In the genomic region with DNA sequence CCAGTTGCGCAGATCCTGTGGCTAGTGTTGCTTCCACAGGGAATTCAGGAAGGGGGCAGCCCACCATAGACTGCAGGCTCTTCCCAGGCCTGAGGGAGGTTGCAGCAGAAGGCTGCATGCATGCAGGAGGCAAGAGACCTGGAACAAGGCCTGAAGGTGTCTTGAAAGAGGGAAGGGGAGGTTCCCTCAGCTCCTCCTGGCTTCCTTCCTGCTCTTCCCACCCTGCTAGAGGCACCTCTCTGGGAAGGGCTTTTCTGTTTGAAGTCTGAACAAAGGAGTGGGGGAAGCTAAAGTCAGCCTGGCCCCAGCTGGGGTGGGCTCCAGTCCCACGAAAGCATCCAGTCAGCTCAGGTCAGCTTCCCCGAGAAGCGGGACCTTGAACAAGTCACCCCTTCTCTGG, we compare ENCODE assay signal across 11 mouse cellular contexts. TPM values are rescaled to one million over a fixed set of nuclear protein-coding genes. Genes with fewer than 3 reads are reported as not detected.
DNase-seq lines count a peak whose midpoint lies in the region; ATAC-seq and TF ChIP-seq lines count a peak whose summit lies in the region.
"Had no signal": no experiment of that assay in that cellular context is flagged by ENCODE, and none has a peak within 500 bp of the region (broad histone marks: within the 10 kb centered on the region; RNA-seq: fewer than 3 reads in every experiment).

No protein-coding gene starts in this region.

- peaks cover 18% of the 10 kb centered on the region for H3K27me3 ChIP-seq in lung, embryonic 14.5 days (ENCODE audit: insufficient read depth, low read length)
- peaks cover 12% of the 10 kb centered on the region; the same call in 1 of the 2 replicates for H3K27me3 ChIP-seq in embryonic facial prominence, embryonic 14.5 days (replicated peaks; ENCODE audit: control insufficient read depth, insufficient read depth, low read length)
- peaks cover 46% of the 10 kb centered on the region for H3K27me3 ChIP-seq in limb, embryonic 10.5 days (ENCODE audit: low read depth, poor library complexity, severe bottlenecking)
- H3K27me3 ChIP-seq in stomach, embryonic 15.5 days (replicated peaks) = no peaks in the 10 kb centered on the region

- no peak for TF ChIP-seq CTCF in lung, embryonic 14.5 days (IDR thresholded peaks at IDR 0.05; ENCODE audit: low read depth)

- no peak overlapping the region for H3K9ac ChIP-seq in lung, embryonic 14.5 days
- H3K9ac ChIP-seq in embryonic facial prominence, embryonic 14.5 days (ENCODE audit: low read depth, low read length) = 0 out of 2 replicates have a peak overlapping the region, but pooled peaks have one; percentile 25
- no peak overlapping the region for H3K9ac ChIP-seq in stomach, embryonic 15.5 days
- H3K9ac ChIP-seq: liver, embryonic 12.5 days had no signal

- H3K4me1 ChIP-seq in lung, embryonic 14.5 days (ENCODE audit: insufficient read depth) = peaks cover 5% of the 10 kb centered on the region; the same call in 1 of the 2 replicates
- peaks cover 23% of the 10 kb centered on the region for H3K4me1 ChIP-seq in embryonic facial prominence, embryonic 14.5 days (ENCODE audit: control insufficient read depth, insufficient read depth, low read length)
- H3K4me1 ChIP-seq in limb, embryonic 10.5 days = peaks cover 39% of the 10 kb centered on the region
- peaks cover 52% of the 10 kb centered on the region for H3K4me1 ChIP-seq in stomach, embryonic 15.5 days

- no peaks in the 10 kb centered on the region for H3K36me3 ChIP-seq in lung, embryonic 14.5 days (ENCODE audit: insufficient read depth)
- H3K36me3 ChIP-seq in embryonic facial prominence, embryonic 14.5 days (ENCODE audit: control insufficient read depth, insufficient read depth, low read length) = no peaks in the 10 kb centered on the region
- 0 out of 2 replicates have a peak, but pooled peaks cover 2% of the 10 kb centered on the region for H3K36me3 ChIP-seq in limb, embryonic 10.5 days
- H3K36me3 ChIP-seq in stomach, embryonic 15.5 days = no peaks in the 10 kb centered on the region
- H3K36me3 ChIP-seq: liver, embryonic 12.5 days had no signal

- no peak overlapping the region for H3K4me3 ChIP-seq in lung, embryonic 14.5 days (ENCODE audit: low read depth, low read length)
- H3K4me3 ChIP-seq in embryonic facial prominence, embryonic 14.5 days (ENCODE audit: low read depth, low read length) = no peak overlapping the region
- no peak overlapping the region for H3K4me3 ChIP-seq in limb, embryonic 10.5 days
- H3K4me3 ChIP-seq in stomach, embryonic 15.5 days (replicated peaks) = no peak overlapping the region
- H3K4me3 ChIP-seq: liver, embryonic 12.5 days had no signal

- 37% methylated on average over 4 of the region's 4 CpGs for WGBS in lung, embryonic 14.5 days
- WGBS in embryonic facial prominence, embryonic 14.5 days = 30% methylated on average over 4 of the region's 4 CpGs
- 39% methylated on average over 4 of the region's 4 CpGs for WGBS in limb, embryonic 10.5 days
- 48% methylated on average over 4 of the region's 4 CpGs for WGBS in stomach, embryonic 15.5 days

- peak overlapping the region; percentile 12; the same call in 1 of the 2 replicates for H3K4me2 ChIP-seq in lung, embryonic 14.5 days
- H3K4me2 ChIP-seq in embryonic facial prominence, embryonic 14.5 days (ENCODE audit: low read depth, low read length) = no peak overlapping the region
- peak overlapping the region; percentile 2; the same call in 1 of the 2 replicates for H3K4me2 ChIP-seq in stomach, embryonic 15.5 days
- H3K4me2 ChIP-seq: liver, embryonic 12.5 days had no signal

- no peaks in the 10 kb centered on the region for H3K9me3 ChIP-seq in lung, embryonic 14.5 days (ENCODE audit: low read depth, low read length)
- H3K9me3 ChIP-seq in embryonic facial prominence, embryonic 14.5 days (ENCODE audit: control insufficient read depth, low read length) = no peaks in the 10 kb centered on the region
- no peaks in the 10 kb centered on the region for H3K9me3 ChIP-seq in limb, embryonic 10.5 days (replicated peaks)
- no peaks in the 10 kb centered on the region for H3K9me3 ChIP-seq in stomach, embryonic 15.5 days
- H3K9me3 ChIP-seq: liver, embryonic 12.5 days had no signal

- DNase-seq in lung, embryonic 14.5 days = no peak
- DNase-seq in lung, postnatal 25 days (ENCODE audit: low spot score) = no peak
- peak; percentile 50 for DNase-seq in embryonic facial prominence, embryonic 14.5 days (ENCODE audit: low spot score)
- no peak for DNase-seq in limb, embryonic 10.5 days (ENCODE audit: low spot score)
- no peak for DNase-seq in left cerebral cortex, adult 8-10 months (ENCODE audit: low spot score in 2 of 2)
- DNase-seq in B cell, adult 2 months = no peak
- DNase-seq: cerebellum, postnatal 25 days; right cerebral cortex, postnatal 25 days; thymus, postnatal 25 days had no signal

- no peak for ATAC-seq in lung, embryonic 14.5 days (ENCODE audit: insufficient read depth)
- ATAC-seq in embryonic facial prominence, embryonic 14.5 days (ENCODE audit: low read depth) = no peak
- ATAC-seq in stomach, embryonic 15.5 days (ENCODE audit: insufficient read depth, low FRiP score, low read depth) = no peak
- ATAC-seq: liver, embryonic 12.5 days had no signal

- H3K27ac ChIP-seq in lung, embryonic 14.5 days (ENCODE audit: low read depth) = peak overlapping the region; percentile 54; the same call in 1 of the 2 replicates
- peak overlapping the region; percentile 41 for H3K27ac ChIP-seq in embryonic facial prominence, embryonic 14.5 days (replicated peaks; ENCODE audit: low read depth, low read length)
- H3K27ac ChIP-seq in limb, embryonic 10.5 days = peak overlapping the region; percentile 72
- peak overlapping the region; percentile 68 for H3K27ac ChIP-seq in stomach, embryonic 15.5 days
- H3K27ac ChIP-seq: liver, embryonic 12.5 days had no signal

RNA-seq across cellular contexts. Expression of a gene that starts 18.9 kb away (rescaled TPM):
- polyA plus RNA-seq in lung, embryonic 14.5 days (2014; fragmentation: Nextera tagmentation; extraction: Ambion mirVana) = 2.8 and 3.2 TPM in 2 replicates
- 6.1 and 6.2 TPM in 2 replicates for polyA plus RNA-seq in embryonic facial prominence, embryonic 14.5 days (2014; fragmentation: Nextera tagmentation; extraction: Ambion mirVana)
- polyA plus RNA-seq in limb, embryonic 10.5 days (2016; fragmentation: Nextera tagmentation; extraction: Ambion mirVana) = 4.0 and 4.1 TPM in 2 replicates
- polyA plus RNA-seq in stomach, embryonic 15.5 days (2015; fragmentation: Nextera tagmentation; extraction: Ambion mirVana) = 11.8 and 12.6 TPM in 2 replicates
- total RNA-seq in left cerebral cortex, adult 8-10 months (2022) = 10 to 100 TPM; 15.2 to 22.8 (median 18.4) TPM

RNA-seq across cellular contexts. Expression of a gene that starts 45.1 kb away (rescaled TPM):
- 0.33 and 0.54 TPM in 2 replicates for polyA plus RNA-seq in lung, embryonic 14.5 days (2014; fragmentation: Nextera tagmentation; extraction: Ambion mirVana)
- polyA plus RNA-seq in embryonic facial prominence, embryonic 14.5 days (2014; fragmentation: Nextera tagmentation; extraction: Ambion mirVana) = 7.9 and 11.7 TPM in 2 replicates
- polyA plus RNA-seq in limb, embryonic 10.5 days (2016; fragmentation: Nextera tagmentation; extraction: Ambion mirVana) = 0.36 and 0.39 TPM in 2 replicates
- polyA plus RNA-seq in stomach, embryonic 15.5 days (2015; fragmentation: Nextera tagmentation; extraction: Ambion mirVana) = 2.0 and 2.1 TPM in 2 replicates
- 1 to 10 TPM; 1.6 to 2.7 (median 2.3) TPM for total RNA-seq in left cerebral cortex, adult 8-10 months (2022)

RNA-seq across cellular contexts. Expression of a gene that starts 52.8 kb away (rescaled TPM):
- 84.4 and 92.2 TPM in 2 replicates for polyA plus RNA-seq in lung, embryonic 14.5 days (2014; fragmentation: Nextera tagmentation; extraction: Ambion mirVana)
- polyA plus RNA-seq in embryonic facial prominence, embryonic 14.5 days (2014; fragmentation: Nextera tagmentation; extraction: Ambion mirVana) = 74.9 and 78.3 TPM in 2 replicates
- 98.9 and 103 TPM in 2 replicates for polyA plus RNA-seq in limb, embryonic 10.5 days (2016; fragmentation: Nextera tagmentation; extraction: Ambion mirVana)
- 72.3 and 80.0 TPM in 2 replicates for polyA plus RNA-seq in stomach, embryonic 15.5 days (2015; fragmentation: Nextera tagmentation; extraction: Ambion mirVana)
- total RNA-seq in left cerebral cortex, adult 8-10 months (2022) = 10 to 100 TPM; 90.5 to 98.5 (median 96.4) TPM

RNA-seq across cellular contexts. Expression of a gene that starts 52.8 kb away (rescaled TPM):
- polyA plus RNA-seq in lung, embryonic 14.5 days (2014; fragmentation: Nextera tagmentation; extraction: Ambion mirVana) = 17.3 and 18.1 TPM in 2 replicates
- polyA plus RNA-seq in embryonic facial prominence, embryonic 14.5 days (2014; fragmentation: Nextera tagmentation; extraction: Ambion mirVana) = 12.6 and 15.5 TPM in 2 replicates
- 29.7 and 34.5 TPM in 2 replicates for polyA plus RNA-seq in limb, embryonic 10.5 days (2016; fragmentation: Nextera tagmentation; extraction: Ambion mirVana)
- 13.1 and 14.1 TPM in 2 replicates for polyA plus RNA-seq in stomach, embryonic 15.5 days (2015; fragmentation: Nextera tagmentation; extraction: Ambion mirVana)
- 10 to 100 TPM; 44.1 to 52.8 (median 46.3) TPM for total RNA-seq in left cerebral cortex, adult 8-10 months (2022)
